Mouse (Mus musculus) MEL (cell line): Measurements from ENCODE around the gene Tnfrsf26. TPM values are rescaled to one million over a fixed set of nuclear protein-coding genes. Genes with fewer than 3 reads are reported as not detected.

Experiments
- DNase-seq: peaks from one replicate; pipeline ENCODE4 v3.0.0; 2011; ENCODE audit warnings: low read depth, low spot score
- H3K27ac ChIP-seq: 2 replicates; pipeline ENCODE4 v1.5.1; 2012; ENCODE audit warnings: low read depth, mild to moderate bottlenecking, control low read depth, low read length, moderate library complexity; ENCODE audit not compliant: control insufficient read depth
- H3K27me3 ChIP-seq, 2 experiments: fragments of 150-350 bp in 1 of 2; sonication (generic) in 1 of 2; 2 replicates each; pipeline ENCODE4 v1.6.1; 2012; ENCODE audit warnings: low read length in 2 of 2, mild to moderate bottlenecking in 2 of 2, improper control_type of control experiment in 1 of 2, moderate library complexity in 1 of 2; ENCODE audit not compliant: insufficient read depth in 2 of 2, control insufficient read depth in 1 of 2
- H3K36me3 ChIP-seq, 2 experiments: 2 replicates each; pipeline ENCODE4 v1.6.1; 2012 to 2014; ENCODE audit warnings: low read length in 2 of 2, improper control_type of control experiment in 1 of 2, inconsistent platforms in 1 of 2, mild to moderate bottlenecking in 1 of 2; ENCODE audit not compliant: insufficient read depth in 2 of 2, control insufficient read depth in 1 of 2
- H3K4me1 ChIP-seq, 2 experiments: fragments of 150-350 bp in 1 of 2; sonication (generic) in 1 of 2; 2 replicates each; pipeline ENCODE4 v1.6.1; 2012; ENCODE audit warnings: low read length in 2 of 2, improper control_type of control experiment in 1 of 2, mild to moderate bottlenecking in 1 of 2; ENCODE audit not compliant: insufficient read depth in 2 of 2, control insufficient read depth in 1 of 2
- H3K4me3 ChIP-seq, 2 experiments: fragments of 150-350 bp in 1 of 2; sonication (generic) in 1 of 2; 2 replicates each; pipeline ENCODE4 v1.5.1; 2012; ENCODE audit warnings: low read depth in 2 of 2, low read length in 2 of 2, mild to moderate bottlenecking in 2 of 2, moderate library complexity in 2 of 2, control low read depth in 1 of 2, improper control_type of control experiment in 1 of 2; ENCODE audit not compliant: control insufficient read depth in 1 of 2, insufficient read depth in 1 of 2
- H3K79me2 ChIP-seq: 2 replicates; pipeline ENCODE4 v1.6.1; 2012; ENCODE audit warnings: mild to moderate bottlenecking, low read length, moderate library complexity; ENCODE audit not compliant: control insufficient read depth, poor library complexity, insufficient read depth
- H3K9ac ChIP-seq: 2 replicates; pipeline ENCODE4 v1.6.1; 2012; ENCODE audit warnings: low read depth, mild to moderate bottlenecking, control low read depth, low read length, moderate library complexity; ENCODE audit not compliant: control insufficient read depth, poor library complexity, severe bottlenecking
- H3K9me3 ChIP-seq: fragments of 150-350 bp; sonication (generic); replicated peaks from 2 replicates; pipeline ENCODE4 v1.6.1; 2012; ENCODE audit warnings: mild to moderate bottlenecking, low read length, improper control_type of control experiment, moderate library complexity; ENCODE audit not compliant: insufficient read depth
- CTCF ChIP-seq, 3 experiments: IDR thresholded peaks in 2 of 3; conservative IDR thresholded peaks in 1 of 3; 2 replicates each; pipeline ENCODE4 v1.5.1; 2011 to 2012; ENCODE audit warnings: low read length in 3 of 3, low read depth in 2 of 3, mild to moderate bottlenecking in 2 of 3, improper control_type of control experiment in 1 of 3, inconsistent platforms in 1 of 3, mixed read lengths in 1 of 3, moderate library complexity in 1 of 3; ENCODE audit not compliant: control insufficient read depth in 1 of 3, insufficient read depth in 1 of 3, poor library complexity in 1 of 3, severe bottlenecking in 1 of 3
- EP300 ChIP-seq, 2 experiments: IDR thresholded peaks; 2 replicates each; pipeline ENCODE4 v1.6.1; 2011; ENCODE audit warnings: improper control_type of control experiment in 2 of 2, low read length in 2 of 2, low read depth in 1 of 2, mild to moderate bottlenecking in 1 of 2
- GATA1 ChIP-seq: IDR thresholded peaks from 2 replicates; pipeline ENCODE4 v1.6.1; 2011; ENCODE audit warnings: low read depth, low read length, improper control_type of control experiment
- HCFC1 ChIP-seq: IDR thresholded peaks from 2 replicates; pipeline ENCODE4 v1.6.1; 2012; ENCODE audit warnings: low read depth, mild to moderate bottlenecking, inconsistent platforms, low read length, improper control_type of control experiment, moderate library complexity
- MAFK ChIP-seq: IDR thresholded peaks from 2 replicates; pipeline ENCODE4 v1.6.1; 2011; ENCODE audit warnings: low read depth, mild to moderate bottlenecking, low read length, improper control_type of control experiment, borderline replicate concordance
- MXI1 ChIP-seq: IDR thresholded peaks from 2 replicates; pipeline ENCODE4 v1.6.1; 2011; ENCODE audit warnings: mild to moderate bottlenecking, low read depth, low read length, improper control_type of control experiment
- NELFE ChIP-seq: IDR thresholded peaks from 2 replicates; pipeline ENCODE4 v1.6.1; 2011; ENCODE audit warnings: low read depth, low read length, improper control_type of control experiment
- RAD21 ChIP-seq: IDR thresholded peaks from 2 replicates; pipeline ENCODE4 v1.6.1; 2011; ENCODE audit warnings: mild to moderate bottlenecking, low read depth, low read length, improper control_type of control experiment
- RCOR1 ChIP-seq: IDR thresholded peaks from 2 replicates; pipeline ENCODE4 v1.6.1; 2012; ENCODE audit warnings: low read depth, mild to moderate bottlenecking, inconsistent platforms, low read length, improper control_type of control experiment
- SMC3 ChIP-seq: IDR thresholded peaks from 2 replicates; pipeline ENCODE4 v1.6.1; 2011; ENCODE audit warnings: low read depth, low read length, improper control_type of control experiment
- TAL1 ChIP-seq: IDR thresholded peaks from 2 replicates; pipeline ENCODE4 v1.6.1; 2012; ENCODE audit warnings: mild to moderate bottlenecking, inconsistent platforms, low read length, moderate library complexity, mixed read lengths
- ZC3H11A ChIP-seq: IDR thresholded peaks from 2 replicates; pipeline ENCODE4 v1.6.1; 2012; ENCODE audit warnings: low read depth, mild to moderate bottlenecking, inconsistent platforms, low read length, improper control_type of control experiment
- polyA plus RNA-seq, 2 experiments: library from polyadenylated mRNA; stranded (reverse) in 1 of 2; unstranded in 1 of 2; fragments of >175 nt in 1 of 2; fragments of >200 nt in 1 of 2; gene quantifications; 2 replicates each; pipeline versions ENCODE4 v1.2.1 to v1.2.4; 2012; ENCODE audit warnings: low replicate concordance in 2 of 2, low read depth in 1 of 2; ENCODE audit not compliant: insufficient read length in 2 of 2, insufficient read depth in 1 of 2, missing spikeins in 1 of 2
- total RNA-seq: library from RNA; depleted of rRNA; stranded (reverse); fragments of 300-350 nt; gene quantifications from 2 replicates; pipeline ENCODE4 v1.2.3, GENCODE M21; 2012

Gene Tnfrsf26
- total and polyA plus RNA-seq, 3 experiments = 0.42 to 0.50 TPM; not detected in 1

- H3K9ac ChIP-seq = no peak overlapping the region
- H3K27me3 ChIP-seq = no peaks in the 10 kb centered on the region; a peak in 1 of 4 replicates
- DNase-seq = no peak
- H3K4me1 ChIP-seq = no peaks in the 10 kb centered on the region
- no peaks in the 10 kb centered on the region for H3K36me3 ChIP-seq
- no peak for TF ChIP-seq TAL1
- no peaks in the 10 kb centered on the region for H3K79me2 ChIP-seq
- no peaks in the 10 kb centered on the region for H3K9me3 ChIP-seq
- no peak overlapping the region for H3K27ac ChIP-seq
- H3K4me3 ChIP-seq = no peak overlapping the region
Measured at GRCm38 (mm10) chr7:143614404-143615135, 14.0 kb downstream of the Tnfrsf26 start.

GRCm38 (mm10) chr7:143612215-143612614 lies 16.3 kb downstream of the Tnfrsf26 start:
- TF ChIP-seq SMC3 (peak; percentile 68), CTCF (IDR thresholded peaks at IDR 0.05 in 2 of 3, conservative IDR thresholded peaks at IDR 0.05 in 1 of 3; ENCODE audit: control insufficient read depth in 1 of 3, insufficient read depth in 1 of 3, low read depth in 2 of 3, low read length in 3 of 3, poor library complexity in 1 of 3, severe bottlenecking in 1 of 3) (peak; percentile 60 to 68 (median 67)), MXI1 (no peak), HCFC1 (no peak), ZC3H11A (peak; percentile 54), MAFK (no peak), RAD21 (peak; percentile 62)
- DNase-seq = peak; percentile 54
- Histone ChIP-seq H3K79me2 (no peaks in the 10 kb centered on the region), H3K9ac (no peak overlapping the region), H3K27ac (no peak overlapping the region), H3K4me3 (no peak overlapping the region), H3K4me1 (no peaks in the 10 kb centered on the region), H3K27me3 (no peaks in the 10 kb centered on the region; a peak in 1 of 4 replicates), H3K9me3 (no peaks in the 10 kb centered on the region), H3K36me3 (no peaks in the 10 kb centered on the region)

GRCm38 (mm10) chr7:143605321-143605720 lies 23.2 kb downstream of the Tnfrsf26 start:
- Histone ChIP-seq H3K36me3 (peaks cover 0 to 2% of the 10 kb centered on the region in 2 experiments; a peak in 1 of 4 replicates), H3K27ac (no peak overlapping the region), H3K9ac (no peak overlapping the region), H3K27me3 (no peaks in the 10 kb centered on the region), H3K79me2 (no peaks in the 10 kb centered on the region), H3K4me1 (0 out of 4 replicates have a peak, but pooled peaks cover 0 to 4% of the 10 kb centered on the region in 2 experiments), H3K4me3 (no peak overlapping the region), H3K9me3 (no peaks in the 10 kb centered on the region)
- no peak for DNase-seq
- TF ChIP-seq EP300 (IDR thresholded peaks at IDR 0.05; ENCODE audit: low read depth in 1 of 2, low read length in 2 of 2) (0 out of 4 replicates have a peak, but pooled peaks of 1 of the 2 experiments have one; percentile 15), RCOR1 (peak; percentile 60), MXI1 (no peak), GATA1 (peak; percentile 45), NELFE (no peak)
